Mouse (Mus musculus): ENCODE results near the gene Gatad1. TPM values are rescaled to one million over a fixed set of nuclear protein-coding genes. Genes with fewer than 3 reads are reported as not detected.

Gene Gatad1
- polyA plus RNA-seq, 1 experiment from 2014 or later, result 63.7 TPM

- ATAC-seq (ENCODE audit: low FRiP score, low TSS enrichment), result no peak
- Histone ChIP-seq H3K9me3 (ENCODE audit: low read length) (no peaks in the 10 kb centered on the region), H3K4me2 (replicated peaks; ENCODE audit: low read depth, low read length) (peak overlapping the region; percentile 88), H3K36me3 (ENCODE audit: insufficient read depth, low read length) (peaks cover 21% of the 10 kb centered on the region), H3K4me1 (ENCODE audit: insufficient read depth, low read length) (peaks cover 6% of the 10 kb centered on the region; the same call in 1 of the 2 replicates), H3K4me3 (ENCODE audit: low read length) (peak overlapping the region; percentile 91), H3K27ac (ENCODE audit: low read length) (peak overlapping the region; percentile 29; the same call in 1 of the 2 replicates), H3K27me3 (ENCODE audit: insufficient read depth, low read length) (no peaks in the 10 kb centered on the region), H3K9ac (replicated peaks; ENCODE audit: low read length) (peak overlapping the region; percentile 90)
- WGBS, result 14% methylated on average over 6 of the region's 6 CpGs
Observed at GRCm38 (mm10) chr5:3646539-3646938, 10.4 kb downstream of the Gatad1 start.

GRCm38 (mm10) chr5:3645326-3645725 is 11.7 kb downstream of the Gatad1 start:
- no peak overlapping the region for H3K4me2 ChIP-seq (replicated peaks; ENCODE audit: low read depth, low read length)
- H3K36me3 ChIP-seq (ENCODE audit: insufficient read depth, low read length), result peaks cover 30% of the 10 kb centered on the region
- peaks cover 6% of the 10 kb centered on the region; the same call in 1 of the 2 replicates for H3K4me1 ChIP-seq (ENCODE audit: insufficient read depth, low read length)
- H3K27ac ChIP-seq (ENCODE audit: low read length), result no peak overlapping the region
- no peaks in the 10 kb centered on the region for H3K27me3 ChIP-seq (ENCODE audit: insufficient read depth, low read length)
- no peak for ATAC-seq (ENCODE audit: low FRiP score, low TSS enrichment)
- no peaks in the 10 kb centered on the region for H3K9me3 ChIP-seq (ENCODE audit: low read length)
- WGBS, result 82% methylated on average over 6 of the region's 6 CpGs
- no peak overlapping the region for H3K9ac ChIP-seq (replicated peaks; ENCODE audit: low read length)
- no peak overlapping the region for H3K4me3 ChIP-seq (ENCODE audit: low read length)

- 93% methylated on average over 6 of the region's 6 CpGs for WGBS
- Histone ChIP-seq H3K4me3 (ENCODE audit: low read length) (no peak overlapping the region), H3K9ac (replicated peaks; ENCODE audit: low read length) (no peak overlapping the region), H3K9me3 (ENCODE audit: low read length) (no peaks in the 10 kb centered on the region), H3K4me1 (ENCODE audit: insufficient read depth, low read length) (peaks cover 6% of the 10 kb centered on the region; the same call in 1 of the 2 replicates), H3K4me2 (replicated peaks; ENCODE audit: low read depth, low read length) (no peak overlapping the region), H3K36me3 (ENCODE audit: insufficient read depth, low read length) (peaks cover 32% of the 10 kb centered on the region), H3K27me3 (ENCODE audit: insufficient read depth, low read length) (no peaks in the 10 kb centered on the region), H3K27ac (ENCODE audit: low read length) (no peak overlapping the region)
- ATAC-seq (ENCODE audit: low FRiP score, low TSS enrichment), result no peak
Observed at GRCm38 (mm10) chr5:3644621-3645020, 12.4 kb downstream of the Gatad1 start.

GRCm38 (mm10) chr5:3635286-3635685 is 21.7 kb downstream of the Gatad1 start:
- no peak for ATAC-seq (ENCODE audit: low FRiP score, low TSS enrichment)
- Histone ChIP-seq H3K9me3 (ENCODE audit: low read length) (no peaks in the 10 kb centered on the region), H3K27ac (ENCODE audit: low read length) (no peak overlapping the region), H3K4me3 (ENCODE audit: low read length) (no peak overlapping the region), H3K4me2 (replicated peaks; ENCODE audit: low read depth, low read length) (no peak overlapping the region), H3K9ac (replicated peaks; ENCODE audit: low read length) (no peak overlapping the region), H3K27me3 (ENCODE audit: insufficient read depth, low read length) (no peaks in the 10 kb centered on the region), H3K36me3 (ENCODE audit: insufficient read depth, low read length) (peaks cover 20% of the 10 kb centered on the region), H3K4me1 (ENCODE audit: insufficient read depth, low read length) (no peaks in the 10 kb centered on the region)
- WGBS, result 88% methylated on average over 8 of the region's 8 CpGs

GRCm38 (mm10) chr5:3633951-3634350 is 23.0 kb downstream of the Gatad1 start:
- Histone ChIP-seq H3K27ac (ENCODE audit: low read length) (no peak overlapping the region), H3K4me3 (ENCODE audit: low read length) (no peak overlapping the region), H3K4me1 (ENCODE audit: insufficient read depth, low read length) (no peaks in the 10 kb centered on the region), H3K27me3 (ENCODE audit: insufficient read depth, low read length) (no peaks in the 10 kb centered on the region), H3K9ac (replicated peaks; ENCODE audit: low read length) (no peak overlapping the region), H3K4me2 (replicated peaks; ENCODE audit: low read depth, low read length) (no peak overlapping the region), H3K9me3 (ENCODE audit: low read length) (no peaks in the 10 kb centered on the region), H3K36me3 (ENCODE audit: insufficient read depth, low read length) (peaks cover 19% of the 10 kb centered on the region)
- WGBS, result 69% methylated on average over 4 of the region's 4 CpGs
- no peak for ATAC-seq (ENCODE audit: low FRiP score, low TSS enrichment)

- no peaks in the 10 kb centered on the region for H3K9me3 ChIP-seq (ENCODE audit: low read length)
- no peaks in the 10 kb centered on the region for H3K4me1 ChIP-seq (ENCODE audit: insufficient read depth, low read length)
- ATAC-seq (ENCODE audit: low FRiP score, low TSS enrichment), result no peak
- WGBS, result 92% methylated on average over 13 of the region's 13 CpGs
- H3K27me3 ChIP-seq (ENCODE audit: insufficient read depth, low read length), result no peaks in the 10 kb centered on the region
- H3K36me3 ChIP-seq (ENCODE audit: insufficient read depth, low read length), result peaks cover 19% of the 10 kb centered on the region
- no peak overlapping the region for H3K4me2 ChIP-seq (replicated peaks; ENCODE audit: low read depth, low read length)
- no peak overlapping the region for H3K9ac ChIP-seq (replicated peaks; ENCODE audit: low read length)
- H3K4me3 ChIP-seq (ENCODE audit: low read length), result no peak overlapping the region
- no peak overlapping the region for H3K27ac ChIP-seq (ENCODE audit: low read length)
Observed at GRCm38 (mm10) chr5:3633315-3633714, 23.7 kb downstream of the Gatad1 start.

- Histone ChIP-seq H3K36me3 (ENCODE audit: insufficient read depth, low read length) (peaks cover 19% of the 10 kb centered on the region), H3K4me3 (ENCODE audit: low read length) (no peak overlapping the region), H3K4me1 (ENCODE audit: insufficient read depth, low read length) (no peaks in the 10 kb centered on the region), H3K4me2 (replicated peaks; ENCODE audit: low read depth, low read length) (no peak overlapping the region), H3K27ac (ENCODE audit: low read length) (no peak overlapping the region), H3K9me3 (ENCODE audit: low read length) (no peaks in the 10 kb centered on the region), H3K9ac (replicated peaks; ENCODE audit: low read length) (no peak overlapping the region), H3K27me3 (ENCODE audit: insufficient read depth, low read length) (no peaks in the 10 kb centered on the region)
- ATAC-seq (ENCODE audit: low FRiP score, low TSS enrichment), result peak; percentile 72; the same call in 1 of the 2 replicates
- WGBS, result 69% methylated on average over 5 of the region's 5 CpGs
Observed at GRCm38 (mm10) chr5:3632285-3632684, 24.7 kb downstream of the Gatad1 start.

GRCm38 (mm10) chr5:3631512-3632271 is 25.3 kb downstream of the Gatad1 start:
- H3K27ac ChIP-seq (ENCODE audit: low read length), result no peak overlapping the region
- H3K36me3 ChIP-seq (ENCODE audit: insufficient read depth, low read length), result peaks cover 17% of the 10 kb centered on the region
- no peaks in the 10 kb centered on the region for H3K9me3 ChIP-seq (ENCODE audit: low read length)
- no peak overlapping the region for H3K4me3 ChIP-seq (ENCODE audit: low read length)
- WGBS, result 47% methylated on average over 16 of the region's 16 CpGs
- peak; percentile 89 for ATAC-seq (ENCODE audit: low FRiP score, low TSS enrichment)
- H3K4me1 ChIP-seq (ENCODE audit: insufficient read depth, low read length), result no peaks in the 10 kb centered on the region
- H3K27me3 ChIP-seq (ENCODE audit: insufficient read depth, low read length), result no peaks in the 10 kb centered on the region
- no peak overlapping the region for H3K9ac ChIP-seq (replicated peaks; ENCODE audit: low read length)
- no peak overlapping the region for H3K4me2 ChIP-seq (replicated peaks; ENCODE audit: low read depth, low read length)

GRCm38 (mm10) chr5:3630055-3630454 is 26.9 kb downstream of the Gatad1 start:
- ATAC-seq (ENCODE audit: low FRiP score, low TSS enrichment), result no peak
- Histone ChIP-seq H3K36me3 (ENCODE audit: insufficient read depth, low read length) (peaks cover 18% of the 10 kb centered on the region), H3K4me3 (ENCODE audit: low read length) (no peak overlapping the region), H3K9me3 (ENCODE audit: low read length) (no peaks in the 10 kb centered on the region), H3K4me2 (replicated peaks; ENCODE audit: low read depth, low read length) (no peak overlapping the region), H3K9ac (replicated peaks; ENCODE audit: low read length) (no peak overlapping the region), H3K27ac (ENCODE audit: low read length) (no peak overlapping the region), H3K4me1 (ENCODE audit: insufficient read depth, low read length) (no peaks in the 10 kb centered on the region), H3K27me3 (ENCODE audit: insufficient read depth, low read length) (no peaks in the 10 kb centered on the region)
- 82% methylated on average over 5 of the region's 5 CpGs for WGBS

- Histone ChIP-seq H3K4me2 (replicated peaks; ENCODE audit: low read depth, low read length) (no peak overlapping the region), H3K4me3 (ENCODE audit: low read length) (no peak overlapping the region), H3K9ac (replicated peaks; ENCODE audit: low read length) (no peak overlapping the region), H3K4me1 (ENCODE audit: insufficient read depth, low read length) (no peaks in the 10 kb centered on the region), H3K27me3 (ENCODE audit: insufficient read depth, low read length) (no peaks in the 10 kb centered on the region), H3K36me3 (ENCODE audit: insufficient read depth, low read length) (peaks cover 40% of the 10 kb centered on the region), H3K9me3 (ENCODE audit: low read length) (no peaks in the 10 kb centered on the region), H3K27ac (ENCODE audit: low read length) (no peak overlapping the region)
- no peak for ATAC-seq (ENCODE audit: low FRiP score, low TSS enrichment)
- WGBS, result 83% methylated on average over 7 of the region's 7 CpGs
Observed at GRCm38 (mm10) chr5:3620486-3620885, 36.5 kb downstream of the Gatad1 start.
